Mouse (Mus musculus) kidney, adult 2 months (tissue): ENCODE results near the gene Trim32.

Source experiments
- CTCF ChIP-seq: fragments of 200-500 bp; conservative IDR thresholded peaks from 2 replicates; pipeline ENCODE4 v1.5.1; 2011; ENCODE audit warnings: low read depth, mild to moderate bottlenecking, control low read depth, low read length, moderate library complexity, mixed read lengths; ENCODE audit not compliant: insufficient read depth, insufficient read length
- POLR2A ChIP-seq: fragments of 200-500 bp; IDR thresholded peaks from one replicate; pipeline ENCODE4 v1.6.1; 2011; ENCODE audit warnings: low read depth, low read length, control low read depth

- TF ChIP-seq CTCF (no peak), POLR2A (no peak)
Measured at GRCm38 (mm10) chr4:65620125-65620524, 15.3 kb downstream of the Trim32 start.
